Mouse (Mus musculus): ENCODE measurements at regions not wholly inside any gene's neighbourhood (a gene's known extent, or its start where the extent isn't known, plus 50 kb on each side); places are given as distances from the start of the nearest gene placed in this dataset.

GRCm38 (mm10) chrX:11802074-11802899 is 357.9 kb downstream of the Bcor start:
- no peak for TF ChIP-seq CTCF (conservative IDR thresholded peaks at IDR 0.05; ENCODE audit: insufficient read depth, insufficient read length, low read depth, low read length)
- no peak for TF ChIP-seq POLR2A (IDR thresholded peaks at IDR 0.05; ENCODE audit: low read depth, low read length)
